ENCODE assay signal across 9 mouse cellular contexts in genomic region chr2:118245914-118246313, GRCm38 (mm10). TPM values are rescaled to one million over a fixed set of nuclear protein-coding genes. Genes with fewer than 3 reads are reported as not detected.
A peak's percentile ranks its signal among the peaks of the same experiment; 100 is the strongest.
DNase-seq lines count a peak whose midpoint lies in the region; ATAC-seq and TF ChIP-seq lines count a peak whose summit lies in the region.
"Had no signal": no experiment of that assay in that cellular context is flagged by ENCODE, and none has a peak within 500 bp of the region (broad histone marks: within the 10 kb centered on the region; RNA-seq: fewer than 3 reads in every experiment).

No protein-coding gene starts in this region.

- no peaks in the 10 kb centered on the region for H3K9me3 ChIP-seq in G1E (replicated peaks)
- H3K9me3 ChIP-seq: hindbrain, embryonic 15.5 days had no signal

- no peaks in the 10 kb centered on the region for H3K36me3 ChIP-seq in G1E (replicated peaks)
- H3K36me3 ChIP-seq: hindbrain, embryonic 15.5 days had no signal

- intact Hi-C loops in heart, postnatal 36 days (cut with DNase I) = loop anchor here (1.0 to 10.0 kb wide), 4 partner anchors 46 to 789 kb away; no protein-coding TSS in a partner anchor

- no peaks in the 10 kb centered on the region for H3K4me1 ChIP-seq in G1E (ENCODE audit: insufficient read depth, low read depth, low read length)
- H3K4me1 ChIP-seq: hindbrain, embryonic 15.5 days had no signal

- peak; percentile 45; the same call in 1 of the 2 replicates for ATAC-seq in G1E (ENCODE audit: extremely low read depth, insufficient number of reproducible peaks, low FRiP score, poor library complexity, severe bottlenecking)

- no peaks in the 10 kb centered on the region for H3K27me3 ChIP-seq in G1E (ENCODE audit: insufficient read depth, low read length)
- H3K27me3 ChIP-seq: hindbrain, embryonic 15.5 days had no signal

- peak; percentile 25 for DNase-seq in G1E (ENCODE audit: low spot score)
- peak; percentile 25 for DNase-seq in c-Kit-negative CD71-positive TER-119-positive erythroid progenitor cells, embryonic 14.5 days (ENCODE audit: low read depth, low spot score)
- DNase-seq in fat pad, adult 2 months (ENCODE audit: extremely low read depth, low read depth, low spot score) = peak; percentile 5
- DNase-seq in heart, postnatal 36 days = peak; percentile 63 to 76
- DNase-seq in layer of hippocampus, adult 18-20 months (ENCODE audit: low spot score in 2 of 2) = peak; percentile 42 to 80
- peak; percentile 85 for DNase-seq in lung, postnatal 10 days
- peak; percentile 90 for DNase-seq in retina, embryonic 14.5 days (ENCODE audit: low spot score)
- DNase-seq in thymus, postnatal 36 days = peak; percentile 53 to 59

- peak; percentile 40; the same call in 1 of the 2 replicates for TF ChIP-seq CTCF in G1E (IDR thresholded peaks at IDR 0.05; ENCODE audit: low read depth, low read length)

- H3K4me3 ChIP-seq in G1E (ENCODE audit: low read depth, low read length) = no peak overlapping the region
- H3K4me3 ChIP-seq: hindbrain, embryonic 15.5 days had no signal

RNA-seq across cellular contexts. Expression of gene Fsip1, which starts 10.9 kb away (rescaled TPM):
- total RNA-seq in G1E (2014; fragmentation: Nextera tagmentation) = not detected in 2 replicates
- total RNA-seq in G1E (2017) = 0.27 TPM in 1 of 2 replicates, not detected in the other
- polyA plus RNA-seq in G1E (2012) = not detected in 2 replicates
- total RNA-seq in heart, postnatal 36 days (2021) = not detected
- total RNA-seq in layer of hippocampus, adult 18-20 months (2021) = 1 to 10 TPM in 1 of 2 experiments, under 1 TPM in 1; 0.68 to 1.2 TPM

Comparison
In these comparisons a context has a peak if more than half of its experiments do, and no peak if none do; other contexts are left out.
1. DNase-seq: peak in every context shown above with its lines; median percentile 90 in retina, embryonic 14.5 days; 85 in lung, postnatal 10 days; 70 in heart, postnatal 36 days; 61 in layer of hippocampus, adult 18-20 months; 56 in thymus, postnatal 36 days; 25 in G1E; 25 in c-Kit-negative CD71-positive TER-119-positive erythroid progenitor cells, embryonic 14.5 days; 5 in fat pad, adult 2 months.